Mouse (Mus musculus): ENCODE results near the gene Sorcs2.

Gene Sorcs2

DNA sequence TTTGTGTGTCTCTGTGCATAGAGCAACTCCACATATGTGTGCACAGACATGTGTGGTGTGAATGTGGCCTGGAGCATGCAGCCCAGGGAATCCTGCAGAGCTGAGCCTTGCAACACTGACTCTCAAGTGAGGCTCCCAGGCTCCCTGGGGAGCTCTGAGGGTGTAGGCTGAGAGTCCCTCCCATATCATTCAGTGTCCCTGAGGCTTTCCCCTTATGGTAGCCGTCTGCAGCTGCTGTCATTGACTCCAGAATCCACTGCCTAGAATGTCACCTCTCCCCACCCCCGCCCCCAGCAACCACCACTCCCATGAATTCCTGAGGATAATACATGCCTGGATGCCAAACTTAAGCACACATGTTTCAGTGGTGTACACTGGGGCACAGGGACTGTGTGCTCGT is 269.4 kb downstream of the Sorcs2 start:
- DNase-seq (ENCODE audit: low read depth, low spot score) = no peak

- DNase-seq (ENCODE audit: low read depth, low spot score) = no peak
These were observed 272.9 kb downstream of the Sorcs2 start for GRCm38 (mm10) chr5:36124993-36125392.

GRCm38 (mm10) chr5:36122987-36123386 is 275.0 kb downstream of the Sorcs2 start:
- no peak for DNase-seq (ENCODE audit: low read depth, low spot score)

GRCm38 (mm10) chr5:36120931-36121341 is 277.0 kb downstream of the Sorcs2 start:
- peak; percentile 54 for DNase-seq (ENCODE audit: low read depth, low spot score)

DNA sequence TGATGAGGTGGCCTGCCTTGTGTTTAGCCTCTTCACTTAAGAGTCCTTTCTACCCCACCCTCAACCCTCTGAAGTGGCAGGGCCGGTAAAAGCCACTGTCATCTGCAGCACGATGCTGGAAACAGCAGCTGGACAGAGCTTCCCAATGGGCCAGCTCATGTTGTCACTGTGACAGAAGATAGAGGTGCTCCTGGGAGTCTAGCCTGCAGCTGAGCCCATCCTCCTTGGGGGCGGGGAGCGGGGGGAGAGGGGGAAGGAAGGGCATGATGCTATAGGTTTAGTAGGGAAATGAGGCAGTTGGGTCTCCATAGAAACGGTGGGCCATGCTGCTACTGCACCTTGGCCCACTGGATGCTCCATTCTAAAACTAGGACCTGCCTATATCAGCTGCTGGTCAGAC is 279.9 kb downstream of the Sorcs2 start:
- no peak for DNase-seq (ENCODE audit: low read depth, low spot score)

DNA sequence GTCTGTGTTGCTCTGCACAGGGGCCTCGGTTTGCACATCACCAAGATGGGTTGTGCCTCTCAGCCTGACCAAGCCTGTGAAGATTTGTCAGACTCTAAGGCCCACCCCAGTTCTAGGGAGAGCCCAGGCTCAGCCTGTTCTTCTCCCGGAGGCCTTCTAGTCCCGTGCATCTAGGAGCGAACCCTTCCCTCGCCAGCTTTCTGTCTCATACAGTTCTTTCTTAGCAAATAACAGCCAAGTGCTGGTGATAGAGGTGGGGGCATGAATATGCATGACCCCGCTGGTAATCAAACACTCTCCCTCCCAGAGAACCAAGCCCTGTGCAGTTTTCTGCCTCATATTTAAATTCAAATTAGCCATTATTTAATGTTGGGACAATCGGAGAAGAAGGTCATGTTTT is 282.4 kb downstream of the Sorcs2 start:
- DNase-seq (ENCODE audit: low read depth, low spot score) = no peak

GRCm38 (mm10) chr5:36113696-36114095 is 284.2 kb downstream of the Sorcs2 start:
- DNase-seq (ENCODE audit: low read depth, low spot score) = no peak

GRCm38 (mm10) chr5:36112696-36113095 is 285.2 kb downstream of the Sorcs2 start:
- no peak for DNase-seq (ENCODE audit: low read depth, low spot score)

DNA sequence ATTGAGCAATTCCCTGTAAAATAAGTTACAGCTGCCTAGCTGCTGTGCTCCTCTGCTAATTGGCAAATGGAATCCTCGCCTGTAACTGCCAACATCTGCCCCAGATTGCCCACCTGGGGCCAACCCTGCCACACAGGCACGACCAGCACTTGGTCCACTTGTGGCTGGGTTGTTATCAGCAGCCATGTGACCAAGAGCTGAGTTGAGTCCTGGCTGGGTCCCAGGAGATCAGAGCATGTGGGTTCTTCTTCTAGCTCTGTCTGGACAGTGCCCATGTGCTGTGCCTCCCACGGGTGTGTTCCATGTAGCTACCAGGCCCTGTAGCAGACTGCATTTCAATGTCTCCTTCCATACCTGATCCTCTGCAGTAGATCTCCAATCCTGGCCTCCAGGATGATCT is 286.4 kb downstream of the Sorcs2 start:
- DNase-seq (ENCODE audit: low read depth, low spot score) = no peak

DNA sequence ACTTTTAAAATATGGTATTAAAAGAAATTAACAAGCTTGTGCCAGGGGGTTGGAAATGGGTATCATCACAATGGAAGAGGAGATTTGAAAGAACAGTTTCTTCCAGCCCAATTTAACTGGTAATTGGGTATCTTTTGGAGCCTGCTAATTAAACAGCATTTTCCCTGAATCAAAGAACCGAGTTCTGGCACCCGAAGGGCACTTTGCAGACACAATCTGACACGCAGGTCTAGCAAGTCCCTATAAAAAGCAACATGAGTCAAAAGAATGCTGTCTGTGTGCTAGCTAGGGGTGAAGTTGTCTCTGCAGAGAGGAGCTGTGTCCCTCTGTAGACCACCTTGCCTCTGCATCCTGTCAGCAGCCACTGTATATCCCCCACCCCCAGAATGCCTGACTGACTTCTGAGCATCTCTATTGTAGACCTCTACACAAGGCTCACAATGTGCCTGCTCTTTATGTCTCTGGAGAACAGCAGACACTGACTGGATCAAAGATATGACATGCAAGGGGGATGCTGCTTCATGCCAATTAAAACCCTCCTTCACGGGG is 289.5 kb downstream of the Sorcs2 start:
- no peak for DNase-seq (ENCODE audit: low read depth, low spot score)

DNA sequence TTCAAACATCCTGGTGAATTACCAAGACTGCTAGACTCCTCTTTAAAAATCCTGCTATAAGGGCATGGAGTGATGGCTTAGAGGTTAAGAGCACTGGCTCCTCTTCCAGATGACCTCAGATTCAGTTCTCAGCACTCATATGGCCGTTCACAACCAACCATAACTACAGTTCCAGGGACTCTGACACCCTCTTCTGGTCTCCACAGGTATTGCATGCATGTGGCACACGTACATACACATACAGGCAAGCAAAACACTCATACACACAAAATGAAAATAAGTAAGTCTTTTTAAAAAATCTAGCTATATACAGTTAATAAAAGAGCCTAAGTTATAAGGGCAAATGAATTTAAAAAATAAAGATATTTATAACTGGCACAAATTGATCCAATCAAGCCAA is 294.5 kb downstream of the Sorcs2 start:
- DNase-seq (ENCODE audit: low read depth, low spot score) = no peak

DNA sequence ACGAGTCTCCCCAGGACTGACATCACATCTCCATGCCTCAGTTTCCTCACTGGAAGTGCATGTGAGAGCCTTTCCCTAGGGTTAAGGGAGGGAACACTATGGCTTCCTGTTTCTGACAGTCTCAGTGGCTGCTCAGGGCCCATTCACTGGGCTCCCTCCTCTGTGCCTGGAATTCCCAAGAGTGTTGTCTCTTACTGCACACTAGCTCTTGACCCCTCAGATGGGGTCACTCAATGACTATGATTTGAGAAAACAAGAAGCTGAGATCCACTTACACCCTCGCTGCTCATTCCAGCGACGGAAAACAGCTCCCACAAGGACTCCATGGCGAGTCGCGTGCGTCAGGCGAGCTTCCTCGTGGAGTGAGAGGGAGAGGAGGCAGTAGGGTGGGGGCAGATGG is 296.8 kb downstream of the Sorcs2 start:
- DNase-seq (ENCODE audit: low read depth, low spot score) = peak; percentile 16

- no peak for DNase-seq (ENCODE audit: low read depth, low spot score)
These were observed 297.5 kb downstream of the Sorcs2 start for GRCm38 (mm10) chr5:36100488-36100887.

- DNase-seq (ENCODE audit: low read depth, low spot score) = no peak
These were observed 298.3 kb downstream of the Sorcs2 start for GRCm38 (mm10) chr5:36099662-36100061.

GRCm38 (mm10) chr5:36096046-36096445 is 301.9 kb downstream of the Sorcs2 start:
- no peak for DNase-seq (ENCODE audit: low read depth, low spot score)

GRCm38 (mm10) chr5:36090036-36090435 is 307.9 kb downstream of the Sorcs2 start:
- no peak for DNase-seq (ENCODE audit: low read depth, low spot score)

GRCm38 (mm10) chr5:36089243-36089642 is 308.7 kb downstream of the Sorcs2 start:
- peak; percentile 38 for DNase-seq (ENCODE audit: low read depth, low spot score)

DNA sequence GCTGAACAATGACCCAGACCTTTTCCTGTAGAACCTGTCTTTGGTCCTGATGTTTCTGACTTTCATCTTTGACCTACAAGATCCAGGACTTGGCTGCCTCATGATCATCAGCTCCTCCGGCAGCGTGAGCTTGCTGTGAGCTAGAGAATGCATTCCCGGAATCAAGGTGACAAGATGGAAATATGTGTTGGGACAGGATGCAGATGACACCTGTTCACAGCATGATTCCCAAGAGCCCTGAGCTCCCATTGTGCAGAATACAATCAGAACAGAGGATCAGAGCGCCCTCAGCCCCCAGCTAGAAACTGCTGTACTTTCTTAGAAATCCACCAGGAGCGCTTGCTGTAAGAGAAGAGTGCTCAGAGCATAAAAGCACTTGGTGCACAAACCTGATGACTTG is 311.0 kb downstream of the Sorcs2 start:
- no peak for DNase-seq (ENCODE audit: low read depth, low spot score)

DNA sequence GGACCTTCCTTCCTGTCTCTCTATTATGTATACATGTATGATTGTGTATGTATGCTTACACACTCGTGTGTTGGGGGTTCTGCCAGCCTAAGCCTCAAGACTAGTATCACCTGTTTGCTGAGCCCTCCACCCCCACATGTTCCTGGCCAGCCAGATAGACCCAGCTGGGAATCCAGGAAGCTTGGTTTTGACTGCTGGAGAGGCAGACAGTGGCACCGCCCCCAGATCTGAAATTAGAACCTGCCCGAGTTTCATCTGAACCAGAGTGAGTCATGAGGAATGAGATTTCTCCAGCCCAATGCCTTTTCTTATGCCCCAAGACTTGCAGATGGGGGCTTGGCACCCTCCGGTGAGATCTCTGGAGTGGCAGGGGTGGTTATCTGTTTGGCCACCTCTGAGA is 312.3 kb downstream of the Sorcs2 start:
- no peak for DNase-seq (ENCODE audit: low read depth, low spot score)

- DNase-seq (ENCODE audit: low read depth, low spot score) = no peak
These were observed 313.9 kb downstream of the Sorcs2 start for GRCm38 (mm10) chr5:36083869-36084565.

- no peak for DNase-seq (ENCODE audit: low read depth, low spot score)
These were observed 316.9 kb downstream of the Sorcs2 start for GRCm38 (mm10) chr5:36081021-36081420.

DNA sequence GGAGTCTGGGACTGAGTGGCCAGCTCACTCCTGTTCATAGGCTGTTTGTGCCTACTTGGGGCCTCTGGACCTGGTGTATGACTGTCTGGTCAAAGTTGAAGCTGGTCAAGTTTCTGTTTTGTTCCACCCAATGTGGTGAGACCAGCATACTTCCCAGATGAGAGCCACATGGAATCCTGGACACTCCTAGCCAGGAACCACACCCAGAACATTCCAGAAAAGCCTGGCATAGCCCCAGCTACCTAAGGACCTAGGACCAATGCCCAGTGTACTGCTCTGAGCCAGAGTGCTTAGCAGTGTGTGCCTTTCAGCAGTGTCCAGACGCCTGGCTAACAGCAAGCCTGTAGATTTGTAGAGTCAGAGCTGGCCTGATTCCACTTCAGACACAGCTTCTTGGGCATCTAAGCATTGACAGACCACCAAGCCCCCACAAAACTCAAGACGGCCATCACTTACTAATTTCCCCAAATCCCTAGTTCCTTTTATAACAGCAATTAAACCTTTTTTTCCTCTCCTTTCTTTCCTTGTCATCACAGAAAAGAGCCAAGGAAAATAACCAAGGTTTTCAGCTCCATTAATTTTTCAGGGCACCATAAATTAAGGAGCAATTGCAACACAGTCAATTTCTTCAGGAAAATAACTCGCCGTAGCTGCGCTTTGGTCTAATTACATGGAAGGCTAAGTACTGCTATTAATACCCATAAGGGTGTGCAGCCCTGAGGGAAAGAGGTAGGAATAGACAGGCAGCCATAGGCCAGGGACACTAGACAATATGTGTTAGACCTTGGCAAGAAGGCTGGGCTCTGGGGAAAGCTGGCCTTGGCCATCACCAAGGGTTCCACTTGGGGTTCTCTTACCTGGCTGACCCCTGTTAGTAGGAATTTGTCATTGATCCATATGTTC is 322.5 kb downstream of the Sorcs2 start:
- peak; percentile 69 for DNase-seq (ENCODE audit: low read depth, low spot score)

All from skeletal muscle tissue, adult 2 months (tissue).